Mouse (Mus musculus): ENCODE measurements around the gene Nprl2. TPM values are rescaled to one million over a fixed set of nuclear protein-coding genes. Genes with fewer than 3 reads are reported as not detected.

Nprl2 gene
- 10 to 100 TPM; 17.5 to 18.5 TPM for total RNA-seq (2021)

DNA sequence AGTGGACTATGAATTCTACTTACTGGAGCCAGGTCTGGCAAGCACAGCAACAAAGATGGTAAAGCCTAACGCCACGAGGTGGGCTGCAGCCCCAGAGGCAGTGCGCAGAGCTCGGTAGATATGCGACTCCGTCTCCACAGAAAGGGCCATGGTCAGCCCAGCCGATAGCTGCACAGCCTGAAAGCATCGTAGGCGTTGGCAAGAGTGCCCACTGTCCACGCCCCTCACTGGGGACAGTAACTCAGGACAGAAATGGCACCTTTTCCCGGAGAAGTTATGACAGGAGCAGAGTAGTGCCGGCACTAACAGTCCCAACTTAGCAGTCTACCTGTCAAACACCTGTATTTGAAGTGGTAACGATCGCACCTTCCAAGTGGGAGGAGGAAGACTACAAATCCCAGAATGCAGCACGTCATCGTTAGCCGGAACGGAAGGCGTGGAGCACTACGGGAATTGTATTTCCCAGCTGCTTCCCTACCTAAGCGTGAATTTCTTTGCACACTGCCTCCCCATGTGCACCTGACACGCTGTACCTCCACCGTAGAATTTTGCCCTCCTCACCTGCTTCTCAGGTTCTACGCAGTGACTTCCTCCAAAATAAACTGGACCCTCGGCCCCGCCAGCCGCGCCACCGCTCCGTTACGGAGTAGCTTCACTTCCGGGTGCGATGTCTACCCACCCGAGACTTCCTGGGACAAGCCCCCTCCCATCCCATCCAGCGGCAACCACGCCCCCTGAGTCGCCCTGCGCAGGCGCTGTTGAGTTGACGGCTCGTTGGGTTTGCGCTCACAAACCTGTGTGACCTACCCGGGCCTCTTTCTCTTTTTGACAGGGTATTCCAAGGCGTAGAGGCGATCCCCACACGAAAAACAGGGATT lies at the start of gene Nprl2, which contains the start of gene Cyb561d2:
TSS of gene Nprl2 (plus strand) at position 753 of the 878 bp plus-strand sequence.
TSS of gene Cyb561d2 (minus strand) at position 720 of the 878 bp plus-strand sequence.
- DNase-seq = peak; percentile 93 to 96

DNA sequence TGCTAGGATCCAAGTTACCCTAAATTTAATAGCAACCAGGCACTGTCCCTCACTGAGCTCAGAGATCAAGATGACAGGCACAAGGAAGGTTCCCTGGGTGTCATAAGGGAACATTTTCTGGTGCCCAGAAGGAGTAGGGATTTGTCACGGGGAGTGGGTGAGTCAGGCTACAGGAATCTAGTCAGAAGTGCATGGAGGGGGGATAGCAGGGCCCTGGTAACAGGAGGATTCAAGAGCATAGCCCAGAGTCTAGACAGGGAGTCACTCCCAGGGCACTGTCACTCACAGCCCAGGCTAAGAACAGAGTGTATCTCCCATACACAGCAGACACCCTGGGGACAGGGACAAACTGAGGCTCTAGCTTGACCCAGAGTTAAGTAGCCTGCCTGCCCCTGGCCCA lies 48.5 kb upstream of the Nprl2 start:
- no peak for DNase-seq
- intact Hi-C loops (cut with DNase I) = no loop called here

More for the DNA sequence above, at the start of gene Nprl2, which contains the start of gene Cyb561d2:
- intact Hi-C loops (cut with DNase I) = no loop called here

- intact Hi-C loops (cut with DNase I) = no loop called here
- no peak for DNase-seq
These were observed 47.8 kb upstream of the Nprl2 start for GRCm38 (mm10) chr9:107494238-107494637.

- intact Hi-C loops (cut with DNase I) = no loop called here
- DNase-seq = no peak
These were observed 45.7 kb upstream of the Nprl2 start for GRCm38 (mm10) chr9:107496359-107496758.

DNA sequence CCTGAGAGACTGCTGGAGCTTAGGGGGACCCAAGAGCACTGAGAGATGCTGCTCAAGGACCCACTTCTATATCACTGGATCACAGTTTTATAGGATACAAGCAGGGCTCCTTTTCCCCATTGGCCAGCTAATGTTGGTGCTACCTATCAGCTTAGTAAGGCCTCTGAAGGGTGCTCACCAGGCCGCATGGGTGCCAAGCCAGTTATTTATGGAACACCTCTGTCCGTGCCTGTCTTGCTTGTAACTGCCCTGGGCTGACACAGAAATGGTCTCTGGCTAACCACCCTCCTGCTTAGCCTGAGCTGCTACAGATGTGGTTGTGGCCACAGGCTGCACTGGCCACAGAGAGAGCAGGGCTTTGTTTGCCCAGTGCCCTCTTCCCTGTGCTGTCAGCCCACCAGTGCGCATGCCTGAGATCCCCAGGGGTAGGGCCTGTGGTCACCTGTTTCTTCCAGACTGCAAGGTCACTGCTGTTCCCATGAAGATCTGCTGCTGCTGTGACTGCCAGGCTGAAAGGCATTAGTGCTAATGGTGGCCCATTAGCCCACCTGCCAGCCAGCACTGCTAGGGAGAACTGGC lies 41.2 kb upstream of the Nprl2 start:
- intact Hi-C loops (cut with DNase I) = no loop called here
- DNase-seq = no peak

GRCm38 (mm10) chr9:107502131-107502846 lies 39.7 kb upstream of the Nprl2 start:
- intact Hi-C loops (cut with DNase I) = no loop called here
- DNase-seq = no peak

DNA sequence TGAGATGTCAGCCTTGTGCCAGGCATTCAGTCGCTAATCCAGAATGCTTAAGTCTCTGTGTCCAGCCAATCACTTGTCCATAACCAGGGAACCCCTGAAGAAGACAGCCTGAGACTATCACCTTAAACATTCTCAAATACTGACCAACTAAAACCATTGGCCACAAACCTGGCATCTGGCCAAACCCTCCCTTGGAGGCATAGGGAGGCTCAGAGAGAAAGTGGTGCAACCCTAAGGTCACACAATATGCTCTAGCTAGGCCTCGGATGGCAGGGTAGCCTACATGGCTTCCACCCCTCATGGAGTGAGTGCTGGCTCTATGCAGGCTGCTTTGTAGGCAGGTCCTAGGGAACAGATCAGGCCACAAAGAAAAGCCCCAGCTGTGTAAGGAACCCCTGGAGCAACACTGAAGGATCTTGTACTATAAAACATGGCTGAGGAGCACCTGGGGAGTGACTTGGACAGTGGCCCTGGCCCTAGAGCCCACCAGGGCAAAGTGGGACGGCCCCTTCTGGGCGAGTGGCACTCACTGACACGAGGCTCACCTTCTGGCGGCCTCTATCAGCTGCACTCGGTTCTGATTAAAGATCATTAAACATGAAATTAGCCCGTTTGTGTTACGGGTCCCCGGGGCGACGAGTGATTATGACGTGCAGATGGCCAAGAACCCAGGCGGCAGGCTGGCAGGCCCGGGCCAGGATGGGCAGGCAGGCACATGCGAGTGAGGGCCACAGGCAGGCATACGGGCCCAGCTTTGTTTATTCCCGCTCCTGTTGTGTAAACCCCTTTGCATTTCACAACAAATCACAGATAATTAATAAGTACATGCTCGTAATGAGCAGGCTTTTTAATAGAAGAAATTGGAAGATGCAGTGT lies 37.1 kb upstream of the Nprl2 start:
- intact Hi-C loops (cut with DNase I) = no loop called here
- no peak for DNase-seq

GRCm38 (mm10) chr9:107508266-107508665 lies 33.8 kb upstream of the Nprl2 start:
- intact Hi-C loops (cut with DNase I) = no loop called here

GRCm38 (mm10) chr9:107510384-107511100 lies 31.5 kb upstream of the Nprl2 start:
- DNase-seq = no peak
- intact Hi-C loops (cut with DNase I) = no loop called here

More at GRCm38 (mm10) chr9:107508266-107508665, 33.8 kb upstream of the Nprl2 start:
- no peak for DNase-seq

GRCm38 (mm10) chr9:107511436-107511835 lies 30.6 kb upstream of the Nprl2 start:
- DNase-seq = no peak
- intact Hi-C loops (cut with DNase I) = no loop called here

DNA sequence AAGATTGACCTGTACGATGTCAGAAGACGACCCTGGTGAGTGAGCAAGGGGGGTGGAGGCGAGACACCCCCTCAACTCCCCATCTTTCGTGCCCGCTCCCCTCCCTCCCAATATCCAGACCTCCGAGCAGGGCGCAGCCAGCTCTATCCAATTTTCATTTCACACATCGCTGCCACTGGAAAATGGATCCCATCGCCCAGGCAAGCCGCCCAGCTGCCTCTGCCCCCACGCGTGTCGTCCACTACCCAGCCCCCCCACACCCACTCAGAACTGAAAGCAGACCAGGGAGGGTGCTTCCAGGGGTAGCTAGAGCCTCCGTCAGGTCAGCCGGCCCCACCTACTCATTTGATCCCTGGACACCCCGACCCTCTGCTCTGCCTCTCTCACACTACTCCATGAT lies 29.7 kb upstream of the Nprl2 start:
- no peak for DNase-seq
- intact Hi-C loops (cut with DNase I) = no loop called here

GRCm38 (mm10) chr9:107514303-107514955 lies 27.6 kb upstream of the Nprl2 start:
- intact Hi-C loops (cut with DNase I) = loop anchor here (1.0 to 2.0 kb wide), 2 partner anchors 148 to 156 kb away; no protein-coding TSS in a partner anchor
- DNase-seq = peak; percentile 83 to 89

DNA sequence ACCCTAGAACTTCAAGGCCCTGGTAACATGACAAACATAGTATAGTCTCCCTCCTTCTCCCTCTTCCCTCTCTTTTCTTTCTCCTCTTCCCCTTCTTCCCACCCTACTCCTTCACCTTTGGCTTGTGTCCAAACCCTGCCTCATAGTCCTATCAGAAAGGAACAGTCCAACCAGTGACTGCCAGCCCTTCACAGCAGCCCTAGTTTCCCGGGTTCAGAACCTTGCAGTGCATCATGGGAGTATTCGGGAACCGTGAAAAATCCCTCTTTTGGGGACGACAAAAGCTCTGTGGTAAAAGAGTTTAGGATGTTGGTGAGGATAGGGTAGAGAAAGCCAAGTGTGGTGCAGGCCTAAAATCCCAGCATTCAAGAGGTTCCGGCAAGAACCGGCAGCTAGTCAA lies 21.7 kb upstream of the Nprl2 start:
- intact Hi-C loops (cut with DNase I) = no loop called here
- DNase-seq = no peak

GRCm38 (mm10) chr9:107521190-107521589 lies 20.8 kb upstream of the Nprl2 start:
- no peak for DNase-seq
- intact Hi-C loops (cut with DNase I) = no loop called here

GRCm38 (mm10) chr9:107521711-107522399 lies 20.2 kb upstream of the Nprl2 start:
- no peak for DNase-seq
- intact Hi-C loops (cut with DNase I) = no loop called here

- intact Hi-C loops (cut with DNase I) = no loop called here
- DNase-seq = no peak
These were observed 19.7 kb upstream of the Nprl2 start for GRCm38 (mm10) chr9:107522400-107522711.

GRCm38 (mm10) chr9:107526198-107527026 lies 15.6 kb upstream of the Nprl2 start:
- intact Hi-C loops (cut with DNase I) = no loop called here
- DNase-seq = peak; percentile 54 to 63
